Mouse (Mus musculus) frontal cortex, postnatal 10 days (tissue): ENCODE measurements around the gene Nlgn2.
"Not testable (repeated sequence)": the region's sequence is repeated elsewhere in the genome, so short reads cannot be mapped to it uniquely, and the experiment has no call there.

Source experiments
- DNase-seq, 2 experiments: peaks; one replicate each; pipeline ENCODE4 v3.0.0; 2022; ENCODE audit warnings: low spot score in 2 of 2, mixed read lengths in 1 of 2

Nlgn2 gene

DNA sequence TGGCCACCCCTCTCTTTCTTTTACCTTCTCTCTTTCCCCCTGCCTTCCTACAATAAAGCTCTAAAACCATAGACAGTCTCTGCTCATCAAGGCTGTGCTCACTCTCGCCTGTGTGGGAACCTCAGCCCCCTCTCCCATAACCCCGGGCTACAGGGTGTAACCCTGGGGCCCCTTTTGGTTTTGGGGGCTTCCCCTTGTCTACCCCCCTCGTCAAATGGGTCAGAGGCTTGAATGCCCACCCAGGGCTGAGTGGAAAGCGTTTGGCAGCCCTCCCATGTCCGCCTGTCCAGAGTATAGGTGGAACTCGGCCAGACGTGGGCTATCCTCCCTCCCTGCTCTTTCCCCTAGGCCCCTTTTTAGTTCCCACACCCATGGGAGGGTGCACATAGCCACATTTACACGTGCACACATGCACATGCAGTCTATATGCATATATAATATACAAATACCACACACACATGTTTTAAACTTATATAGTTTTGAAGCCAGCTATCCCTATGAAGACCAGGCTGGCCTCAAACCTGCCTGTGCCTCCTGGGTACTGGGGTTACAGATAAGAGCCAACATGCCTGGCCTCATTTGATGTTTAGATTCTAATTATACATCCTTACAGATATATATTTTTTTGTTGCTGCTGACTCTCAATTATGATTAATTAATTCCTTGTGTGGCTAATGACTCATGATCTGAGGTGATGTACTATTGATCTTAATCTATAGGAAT, 26.7 kb upstream of the Nlgn2 start:
- no peak for DNase-seq

DNA sequence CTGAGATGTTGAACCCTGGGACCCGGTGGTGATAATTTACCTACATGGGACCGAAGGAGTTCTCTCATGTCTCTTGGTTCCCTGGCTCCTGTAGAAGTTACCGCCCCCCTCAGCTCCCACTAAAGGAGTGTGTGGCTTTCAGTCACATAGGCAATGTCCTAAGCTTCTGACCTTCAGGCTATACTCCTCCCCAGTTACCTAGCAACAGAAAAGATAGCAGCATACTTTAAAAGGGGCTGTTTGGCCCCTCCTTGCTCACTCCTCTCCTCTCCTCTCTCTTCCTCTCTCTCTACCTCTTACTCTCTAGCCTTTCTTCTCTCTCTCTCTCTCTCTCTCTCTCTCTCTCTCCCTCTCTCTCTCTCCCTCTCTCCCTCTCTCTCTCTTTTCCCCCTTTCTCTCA, 26.1 kb upstream of the Nlgn2 start:
- DNase-seq, result not testable (repeated sequence)

DNA sequence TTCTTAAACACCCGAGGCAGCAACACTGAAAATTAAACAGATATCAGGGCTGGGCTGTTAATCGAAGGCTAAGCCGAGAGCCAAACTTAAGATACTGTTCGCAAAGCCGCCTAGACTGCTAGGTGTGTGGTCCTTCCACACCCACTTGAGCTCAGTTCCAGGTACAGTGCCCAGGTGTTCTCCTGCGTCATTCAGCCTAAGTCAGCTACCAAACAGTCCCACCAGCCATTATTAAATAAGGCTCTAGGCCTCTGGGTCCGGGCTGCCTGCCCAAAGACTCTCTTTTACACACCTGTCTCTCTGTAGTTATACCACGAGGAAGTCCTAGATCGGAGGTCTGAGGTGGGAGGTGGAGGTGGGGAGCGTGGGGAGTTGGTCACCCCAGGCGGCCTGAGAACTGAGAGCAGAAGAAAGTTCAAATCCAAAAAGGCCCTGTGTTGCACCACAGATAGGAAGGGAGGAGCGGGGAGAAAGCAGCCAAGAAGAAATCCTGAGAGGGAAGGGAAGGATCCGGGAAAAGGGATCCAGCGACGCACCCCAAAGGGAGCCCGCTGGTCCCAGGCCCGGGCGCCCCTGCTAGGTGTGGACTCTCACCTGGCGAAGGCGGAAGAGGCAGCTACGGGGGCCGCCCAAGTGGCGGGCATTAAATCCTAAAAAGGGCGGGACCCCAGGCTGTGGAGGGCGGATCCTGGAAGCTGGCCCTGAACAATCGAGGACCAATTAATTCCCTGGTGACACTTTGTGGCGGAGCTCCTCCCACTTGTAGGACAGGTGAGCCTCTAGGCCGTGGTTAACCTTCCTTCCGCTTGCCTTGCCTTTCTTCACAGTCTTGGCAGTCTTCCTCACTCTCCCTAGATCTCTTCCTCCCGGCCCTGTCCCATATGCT, 20.8 kb upstream of the Nlgn2 start, which contains the start of gene Tnk1:
TSS of gene Tnk1 (minus strand) at position 618 of the 886 bp plus-strand sequence.
- no peak for DNase-seq

GRCm38 (mm10) chr11:69855347-69855746, 17.8 kb upstream of the Nlgn2 start:
- DNase-seq, result no peak

DNA sequence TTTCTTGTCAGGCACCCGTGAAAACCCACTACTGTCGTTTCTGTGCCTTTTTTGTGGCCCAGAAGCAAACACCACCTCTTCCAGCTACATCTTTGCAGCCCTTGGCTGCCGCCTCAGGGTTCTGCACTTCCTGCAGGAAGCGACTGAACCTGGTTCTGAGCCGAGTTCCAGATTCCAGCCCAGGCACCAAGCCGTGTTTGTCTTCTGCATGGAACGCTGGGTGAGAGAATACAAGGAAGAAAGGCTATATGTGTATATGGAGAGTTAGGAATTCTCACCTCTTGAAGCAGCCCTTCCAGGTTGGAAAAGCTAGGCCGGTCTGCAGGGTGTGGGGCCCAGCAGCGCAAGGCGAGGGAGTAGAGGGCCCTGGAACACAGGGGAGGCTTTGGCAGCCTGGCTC, 17.1 kb upstream of the Nlgn2 start:
- no peak for DNase-seq

DNA sequence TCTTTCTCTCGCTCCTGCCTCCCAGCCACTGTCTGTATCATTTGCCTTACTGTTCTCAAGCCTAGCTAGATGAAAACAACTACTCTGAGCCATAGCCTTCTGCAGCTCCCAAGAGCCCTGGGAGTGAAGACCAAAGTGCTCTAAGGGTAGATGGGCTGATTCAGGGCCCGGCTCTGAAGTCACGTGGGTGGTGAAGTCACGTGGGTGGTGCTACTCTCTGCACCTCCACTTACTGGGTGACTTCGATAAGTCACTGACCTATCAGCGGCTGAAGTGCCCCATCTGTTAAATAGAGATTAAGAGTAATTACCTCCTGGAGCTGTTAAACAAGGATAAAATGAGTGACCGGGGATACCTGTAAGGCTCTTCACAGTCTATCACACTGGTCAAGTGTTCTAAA, 16.4 kb upstream of the Nlgn2 start:
- no peak for DNase-seq

GRCm38 (mm10) chr11:69850754-69851153, 13.2 kb upstream of the Nlgn2 start:
- DNase-seq, result no peak

- DNase-seq, result no peak
Measured at GRCm38 (mm10) chr11:69849884-69850283, 12.3 kb upstream of the Nlgn2 start.

GRCm38 (mm10) chr11:69849128-69849527, 11.5 kb upstream of the Nlgn2 start:
- DNase-seq, result no peak

DNA sequence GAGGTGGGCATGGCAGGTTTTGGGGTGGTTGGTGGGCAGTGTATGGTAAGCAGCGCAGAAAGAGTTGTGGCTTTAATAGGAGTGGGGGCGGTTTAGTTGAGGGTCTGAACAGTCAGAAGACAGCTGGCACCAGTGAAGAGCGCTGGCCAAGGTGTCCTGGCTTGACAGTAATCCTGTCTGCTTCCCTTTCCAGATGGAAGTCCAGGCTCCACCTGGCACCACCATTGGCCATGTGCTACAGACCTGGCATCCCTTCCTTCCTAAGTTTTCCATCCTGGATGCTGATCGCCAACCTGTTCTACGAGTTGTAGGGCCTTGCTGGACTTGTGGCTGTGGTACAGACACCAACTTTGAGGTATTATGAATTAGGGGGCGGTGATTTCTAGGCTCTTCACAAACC, 10.4 kb upstream of the Nlgn2 start:
- no peak for DNase-seq

DNA sequence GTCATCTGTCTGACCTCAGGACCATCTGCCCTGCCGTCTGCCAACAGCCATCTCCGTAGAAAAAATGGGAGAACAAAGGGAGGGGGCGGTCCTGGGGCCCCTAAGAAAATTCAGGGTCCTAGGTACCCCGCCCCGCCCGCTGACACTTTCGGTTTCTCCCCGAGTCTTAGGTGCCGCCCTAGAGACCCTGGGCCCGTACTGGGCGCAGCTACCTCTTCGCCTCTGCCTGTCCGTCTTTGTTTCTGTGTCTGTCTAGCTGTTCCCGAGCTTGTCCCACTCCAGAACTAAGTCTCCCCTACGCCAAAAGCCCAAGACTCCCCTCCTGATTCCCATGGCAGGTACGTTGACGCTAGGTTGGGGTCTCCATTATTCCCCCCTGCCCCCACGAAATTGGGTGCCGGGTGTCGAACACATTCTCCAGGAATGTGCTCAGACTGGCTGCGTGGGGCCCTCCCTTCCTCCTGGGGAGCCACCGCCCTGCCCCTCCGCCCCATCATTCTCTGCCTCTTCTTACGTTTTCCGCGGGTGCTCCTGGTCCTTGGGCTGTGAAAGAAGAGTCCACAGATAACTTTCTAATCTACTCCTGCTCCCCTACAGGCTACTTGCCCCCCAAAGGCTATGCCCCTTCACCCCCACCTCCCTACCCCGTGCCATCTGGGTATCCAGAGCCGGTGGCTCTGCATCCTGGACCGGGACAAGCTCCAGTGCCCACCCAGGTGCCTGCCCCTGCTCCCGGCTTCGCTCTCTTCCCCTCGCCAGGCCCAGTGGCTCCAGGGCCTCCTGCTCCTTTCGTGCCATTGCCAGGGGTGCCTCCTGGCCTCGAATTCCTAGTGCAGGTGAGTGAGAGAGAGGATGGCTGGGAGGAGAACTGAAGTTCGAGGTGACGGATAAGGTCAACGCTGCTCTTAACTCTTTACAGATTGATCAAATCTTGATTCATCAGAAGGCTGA, 9.4 kb upstream of the Nlgn2 start:
- no peak for DNase-seq

GRCm38 (mm10) chr11:69846198-69846680, 8.7 kb upstream of the Nlgn2 start, which contains the start of gene Plscr3:
Gene Plscr3, plus strand, starts transcription at chr11:69846376.
- peak; percentile 83 to 87 for DNase-seq

GRCm38 (mm10) chr11:69838714-69839104, 1.1 kb upstream of the Nlgn2 start:
- no peak for DNase-seq

- peak; percentile 96 to 97 for DNase-seq
Measured at GRCm38 (mm10) chr11:69837952-69838713, 549 bp upstream of the Nlgn2 start, which contains the start of gene Tmem256. Gene Tmem256, plus strand, starts transcription at chr11:69838514.

DNA sequence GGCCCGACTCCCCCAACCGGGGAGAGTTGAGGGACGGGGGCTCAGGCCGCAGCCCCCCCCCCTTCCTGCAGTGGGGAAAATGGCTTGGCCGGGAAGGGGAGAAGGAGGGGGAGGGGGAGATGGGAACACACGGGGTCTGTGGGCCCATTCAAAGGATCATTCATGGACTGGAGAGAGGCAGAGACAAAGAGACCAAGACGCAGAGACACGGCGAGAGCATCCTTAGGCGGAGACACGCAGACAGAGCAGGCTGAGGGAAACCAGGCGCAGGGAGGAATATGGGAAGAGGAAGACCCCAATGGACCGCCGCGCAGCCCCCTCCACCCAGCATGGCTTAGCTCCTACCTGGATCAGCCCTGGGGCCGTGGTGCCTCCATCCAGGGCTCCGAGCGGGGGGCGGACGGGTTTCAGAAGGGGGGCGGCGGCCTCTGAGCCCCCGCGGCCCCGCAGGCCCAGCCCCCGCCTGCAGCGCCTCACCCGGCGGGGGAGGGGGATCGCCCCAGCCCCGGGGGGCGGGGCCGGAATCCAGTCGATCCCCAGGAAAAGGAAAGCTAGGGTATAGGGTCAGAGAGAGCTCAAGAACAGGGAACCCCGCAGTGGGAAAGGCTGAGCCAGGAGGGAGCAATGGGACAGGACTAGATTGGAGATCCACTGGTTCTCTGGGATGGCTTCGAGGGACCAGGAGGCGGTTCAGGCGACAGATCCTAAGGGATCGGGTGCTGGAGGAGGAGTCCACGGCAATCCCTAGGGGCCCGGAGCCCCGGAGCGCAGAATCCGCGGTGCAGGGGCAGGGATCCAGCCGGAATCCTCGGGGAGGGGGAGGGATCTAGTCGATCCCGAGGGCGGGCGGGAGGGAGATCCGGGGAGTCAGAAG, 644 bp downstream of the Nlgn2 start:
- peak; percentile 50 to 54 for DNase-seq

- no peak for DNase-seq
Measured at GRCm38 (mm10) chr11:69835966-69836335, 1.6 kb downstream of the Nlgn2 start.

DNA sequence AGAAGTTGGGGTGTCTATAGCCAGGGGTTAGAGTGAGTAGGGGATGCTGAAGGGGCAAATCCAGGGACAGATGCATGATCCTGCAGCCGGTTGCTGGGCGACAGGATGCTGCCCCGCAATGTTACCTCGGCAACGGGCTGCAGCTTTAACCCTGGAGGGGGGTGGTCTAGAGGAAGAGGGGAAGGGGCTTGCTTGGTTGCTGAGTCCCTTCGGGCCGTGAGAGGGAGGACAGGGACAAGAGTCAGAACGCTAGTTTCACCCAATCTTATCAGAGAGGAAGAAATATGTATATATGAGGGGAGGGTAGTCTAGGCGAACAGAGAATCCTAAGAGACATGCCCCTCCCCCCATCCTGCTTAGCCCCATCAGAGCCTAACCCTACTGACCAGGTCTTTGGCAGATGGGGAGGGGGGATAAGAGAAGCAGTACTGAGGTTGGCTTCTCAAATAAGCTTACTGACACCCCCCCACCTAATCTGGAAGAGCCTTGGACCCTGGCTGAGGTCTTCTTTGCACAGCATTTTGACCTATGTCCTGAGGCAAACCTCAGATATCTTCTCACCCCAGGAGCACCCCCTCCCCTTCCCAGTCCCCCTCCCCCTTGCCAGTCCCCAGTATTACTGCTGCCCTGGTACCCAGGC, 2.1 kb downstream of the Nlgn2 start:
- no peak for DNase-seq

DNA sequence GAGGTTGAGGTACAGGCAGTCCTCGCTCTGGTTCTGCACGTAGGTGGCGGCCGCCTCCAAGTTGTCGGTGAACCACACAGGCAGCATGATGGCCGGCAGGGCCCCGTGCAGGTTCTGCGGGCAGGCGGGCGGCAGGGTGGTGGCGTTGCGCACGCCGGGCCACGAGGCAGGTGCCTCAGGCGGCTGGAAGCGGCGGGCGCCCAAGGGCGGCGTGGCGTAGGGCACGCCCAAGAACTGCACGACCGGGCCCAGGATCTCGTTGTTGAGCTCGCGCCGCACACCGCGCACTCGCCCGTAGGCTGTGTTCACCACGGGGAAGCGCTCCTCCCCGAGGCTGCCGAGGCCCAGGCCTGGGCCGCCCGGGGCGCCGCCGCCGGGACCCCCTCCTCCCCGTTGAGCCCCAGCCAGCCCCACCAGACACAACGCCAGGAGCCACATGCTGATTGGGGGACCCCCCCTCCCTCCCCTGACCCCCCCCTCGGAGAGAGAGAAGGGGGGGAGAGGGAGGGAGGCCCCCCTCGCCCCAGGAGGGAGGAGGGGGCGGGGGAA, 3.5 kb downstream of the Nlgn2 start:
- no peak for DNase-seq

DNA sequence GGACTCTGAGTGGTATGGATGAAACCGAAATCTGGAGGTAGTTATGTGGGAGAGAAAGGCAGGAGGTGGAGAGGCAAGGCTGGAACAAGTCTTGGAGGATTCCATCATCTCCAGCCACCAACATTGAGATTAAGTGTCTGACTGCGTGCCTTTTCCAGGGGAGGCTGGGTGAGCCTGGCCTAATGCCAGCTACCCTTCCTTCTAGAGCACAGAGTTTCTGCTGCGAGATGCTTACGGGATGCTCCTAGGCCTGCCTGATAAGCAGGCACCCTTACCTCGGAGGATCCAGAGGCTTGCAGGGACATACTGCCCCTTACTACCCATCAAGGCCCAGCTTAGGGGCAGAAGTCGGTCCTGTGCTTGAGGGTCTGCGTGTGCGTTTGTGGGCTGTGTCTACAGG, 4.0 kb downstream of the Nlgn2 start:
- no peak for DNase-seq
